Mouse (Mus musculus): ENCODE data around the gene Gm6993. TPM values are rescaled to one million over a fixed set of nuclear protein-coding genes. Genes with fewer than 3 reads are reported as not detected.

The Gm6993 gene
- total RNA-seq (2021): not detected
- long read RNA-seq, experiment 1: 0 reads
- long read RNA-seq, experiment 2: 0 reads

DNA sequence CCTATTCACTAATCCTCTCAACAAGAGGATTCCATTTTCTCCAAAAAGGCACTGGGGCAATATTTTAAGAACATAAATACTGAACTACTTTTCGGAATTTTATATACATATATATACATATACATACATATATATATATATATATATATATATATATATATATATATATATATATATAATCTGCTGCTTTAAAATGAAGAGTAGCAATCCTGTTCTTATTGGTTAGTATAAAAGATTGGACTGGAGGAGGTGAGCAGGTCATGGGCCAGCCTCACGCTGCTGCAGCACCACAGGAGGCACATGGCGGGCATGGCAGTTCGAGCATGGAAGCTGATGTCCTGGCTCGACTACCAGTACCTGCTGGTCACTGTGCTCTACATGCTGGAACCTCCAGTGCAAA is at the start of gene Gm6993:
Gene Gm6993 (plus strand): TSS at position 301 of the 400 bp plus-strand sequence.
- no peak for DNase-seq
- intact Hi-C loops (cut with DNase I): no loop called here

DNA sequence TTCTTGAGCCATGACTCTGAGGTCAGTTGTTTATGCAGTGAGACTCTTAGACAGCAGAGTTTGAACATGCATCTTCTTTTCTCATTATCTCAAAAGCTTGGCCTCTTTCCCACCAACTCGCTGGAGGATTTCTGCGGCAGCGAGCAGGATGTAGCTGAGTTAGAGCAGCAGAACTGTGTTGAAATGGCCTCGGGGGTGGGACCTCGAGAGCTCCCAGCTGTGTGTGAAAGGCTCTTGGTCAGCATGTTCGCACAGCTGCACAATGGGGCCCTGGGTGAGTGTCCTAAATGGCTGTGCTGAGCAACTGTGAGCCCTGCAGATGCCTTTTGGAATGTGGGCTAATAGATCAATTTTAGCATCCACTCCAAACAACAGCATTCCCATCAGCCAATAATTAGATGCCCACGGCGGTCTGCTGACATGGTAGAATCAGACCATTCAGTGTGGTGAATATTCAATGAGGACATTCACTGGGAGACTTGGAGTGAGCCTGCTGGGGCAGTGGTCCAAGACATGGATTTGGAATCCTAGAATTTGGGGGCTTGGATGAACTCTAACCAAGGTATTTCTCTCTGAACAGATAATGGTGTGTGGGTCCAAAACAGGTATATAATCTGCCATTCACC is 49.1 kb upstream of the Gm6993 start:
- intact Hi-C loops (cut with DNase I): no loop called here

DNA sequence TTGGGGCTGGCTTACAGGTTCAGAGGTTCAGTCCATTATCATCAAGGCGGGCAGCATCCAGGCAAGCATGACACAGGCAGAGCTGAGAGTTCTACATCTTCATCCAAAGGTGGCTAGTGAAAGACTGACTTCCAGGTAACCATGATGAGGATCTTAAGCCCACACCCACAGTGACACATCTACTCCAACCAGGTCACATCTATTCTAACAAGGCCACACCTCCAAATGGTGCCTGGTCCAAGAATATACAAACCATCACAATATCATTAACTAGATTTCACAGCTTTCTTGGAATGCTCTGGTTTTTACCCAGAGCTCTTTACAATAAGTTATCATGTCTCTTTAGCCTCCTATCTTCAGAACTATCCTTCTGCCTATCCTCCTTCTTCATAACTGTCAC is 38.1 kb upstream of the Gm6993 start:
- intact Hi-C loops (cut with DNase I): no loop called here
- DNase-seq: no peak

More for the DNA sequence above, 49.1 kb upstream of the Gm6993 start:
- DNase-seq: peak; percentile 58 to 81

DNA sequence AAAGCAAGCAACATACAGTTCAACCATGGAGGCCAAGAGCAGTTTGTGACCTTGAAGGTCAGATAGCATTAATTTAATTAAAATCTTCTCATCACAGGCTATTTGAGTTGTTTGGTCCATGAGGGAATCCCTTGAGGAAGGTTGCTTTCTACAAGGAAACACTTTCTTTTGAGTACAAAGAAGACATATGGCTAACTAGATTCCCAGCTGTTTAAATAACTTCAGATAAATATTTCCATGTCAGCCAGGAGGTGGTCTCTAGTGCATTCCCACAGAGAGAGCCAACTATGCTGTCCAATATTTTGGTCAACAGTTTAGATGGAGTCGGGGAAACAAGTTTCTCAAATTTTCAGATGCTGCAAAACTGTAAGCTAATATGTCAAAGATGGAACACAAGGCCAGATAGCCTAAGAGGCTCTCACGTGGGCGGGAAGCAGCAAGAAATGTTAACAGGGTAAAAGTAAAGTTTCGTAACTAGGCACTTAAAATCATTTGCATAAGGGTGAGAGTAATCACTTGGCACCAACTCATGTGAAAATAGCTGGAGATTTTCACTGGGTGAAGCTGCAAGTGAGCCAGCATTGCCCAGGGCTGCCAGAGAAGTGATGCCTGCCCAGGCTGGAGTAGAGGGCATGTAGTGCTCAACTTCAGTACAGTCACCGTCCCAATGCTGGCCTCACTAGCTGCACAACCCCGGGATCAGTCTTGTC is 36.7 kb upstream of the Gm6993 start:
- no peak for DNase-seq
- intact Hi-C loops (cut with DNase I): no loop called here

DNA sequence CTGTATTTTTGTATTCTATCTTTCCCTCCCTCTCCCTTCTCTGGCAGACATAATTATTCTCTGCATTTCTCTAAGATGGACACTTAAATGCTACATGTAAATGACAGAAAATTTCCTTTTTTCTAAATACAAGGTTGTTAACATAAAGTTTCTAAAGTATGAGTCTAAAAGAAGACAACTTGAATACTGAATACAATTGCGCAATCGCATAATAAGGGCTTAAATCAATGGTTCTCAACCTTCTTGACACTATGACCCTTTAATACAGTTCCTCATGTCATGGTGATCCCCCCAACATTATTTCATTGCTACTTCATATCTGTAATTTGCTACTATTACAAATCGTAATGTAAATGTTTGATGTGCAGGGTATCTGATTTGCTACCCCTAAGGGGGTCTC is 35.7 kb upstream of the Gm6993 start:
- no peak for DNase-seq
- intact Hi-C loops (cut with DNase I): no loop called here

DNA sequence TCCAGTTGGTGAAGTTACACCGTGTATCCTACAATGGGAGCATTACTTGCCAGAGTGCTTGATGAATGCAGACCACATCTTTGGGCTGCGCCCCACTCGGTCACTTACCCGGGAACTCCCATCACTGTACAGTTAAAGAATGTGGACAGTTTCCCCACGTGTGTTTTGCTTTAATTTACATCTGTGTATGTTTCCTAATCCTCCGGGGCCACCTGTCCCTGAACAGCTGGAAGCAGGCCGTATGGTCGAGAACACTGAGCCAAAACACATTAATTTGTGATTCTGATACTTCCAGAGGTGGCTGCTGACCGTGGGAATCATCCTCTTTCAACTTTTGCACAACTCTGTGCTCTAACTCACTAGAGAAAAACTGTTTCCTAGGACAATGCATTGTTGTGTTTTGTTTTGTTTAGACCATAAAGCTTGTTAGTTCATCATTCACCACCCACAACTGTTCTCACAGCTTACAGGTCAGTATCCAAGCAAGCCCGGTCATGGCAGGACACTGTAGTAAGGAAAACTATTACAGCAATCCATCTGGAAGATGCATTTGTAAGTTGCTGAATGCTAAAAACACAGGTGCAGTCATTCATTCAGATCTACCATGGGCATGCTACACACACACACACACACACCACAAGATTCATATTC is 34.5 kb upstream of the Gm6993 start:
- DNase-seq: no peak

DNA sequence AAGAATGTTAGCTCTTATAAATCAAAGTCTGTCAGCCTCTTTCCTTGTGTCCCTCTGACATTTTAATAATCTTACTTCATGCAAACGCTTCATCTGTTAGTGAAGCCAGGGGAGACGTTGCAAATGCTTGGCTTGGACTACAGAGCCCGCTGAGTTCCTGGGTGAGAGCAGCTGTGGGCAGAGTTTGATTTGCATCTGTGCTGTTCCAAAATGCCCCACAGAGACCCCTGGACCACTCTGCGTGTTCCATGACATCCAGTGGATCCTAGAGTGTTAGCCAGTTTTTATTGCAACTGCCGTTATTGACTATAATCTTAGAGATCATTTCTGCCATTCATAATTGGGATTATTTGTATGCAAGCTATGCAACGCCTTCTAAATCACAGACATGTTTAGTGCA is 31.8 kb upstream of the Gm6993 start:
- intact Hi-C loops (cut with DNase I): no loop called here
- DNase-seq: no peak

More for the DNA sequence above, 34.5 kb upstream of the Gm6993 start:
- intact Hi-C loops (cut with DNase I): no loop called here

DNA sequence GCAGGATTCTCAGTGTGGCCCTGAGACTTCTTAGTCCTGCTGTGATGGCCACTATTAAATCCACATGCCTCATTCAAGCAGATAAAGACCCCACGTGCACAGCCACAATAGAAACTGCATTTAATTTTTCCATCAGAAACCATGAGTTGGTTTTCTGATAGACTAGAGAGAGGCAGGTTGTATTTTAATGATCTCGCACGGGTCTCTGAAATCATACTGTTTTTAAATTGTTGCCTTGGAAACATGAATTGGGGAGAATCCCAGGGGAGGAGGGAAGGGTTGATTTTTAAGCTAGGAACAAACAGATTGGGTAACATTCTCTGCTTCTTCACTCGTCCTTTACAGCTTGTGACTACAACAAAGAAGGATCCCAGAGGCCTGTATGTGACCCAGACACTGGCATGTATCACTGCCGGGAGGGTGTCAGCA is 31.2 kb upstream of the Gm6993 start:
- DNase-seq: no peak
- intact Hi-C loops (cut with DNase I): no loop called here

DNA sequence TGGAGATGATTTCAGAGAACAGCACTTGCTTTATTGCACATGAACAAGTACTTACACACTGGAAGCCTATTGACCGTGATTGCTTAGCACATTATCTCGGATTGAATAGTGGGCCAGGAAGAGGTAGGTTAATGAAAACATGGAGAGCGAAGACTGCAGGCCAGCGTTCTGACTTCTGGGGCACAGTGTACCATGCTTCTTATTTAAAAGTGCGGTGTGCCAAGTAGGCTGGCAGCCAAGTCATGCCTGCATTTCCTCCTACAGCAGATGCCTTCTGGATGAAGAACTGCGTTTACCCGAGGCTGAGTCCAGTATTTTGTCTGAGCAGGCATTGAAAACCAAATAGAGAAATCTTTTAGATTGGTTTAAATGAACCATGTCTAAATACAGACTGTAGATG is 27.0 kb upstream of the Gm6993 start:
- intact Hi-C loops (cut with DNase I): no loop called here
- DNase-seq: no peak

DNA sequence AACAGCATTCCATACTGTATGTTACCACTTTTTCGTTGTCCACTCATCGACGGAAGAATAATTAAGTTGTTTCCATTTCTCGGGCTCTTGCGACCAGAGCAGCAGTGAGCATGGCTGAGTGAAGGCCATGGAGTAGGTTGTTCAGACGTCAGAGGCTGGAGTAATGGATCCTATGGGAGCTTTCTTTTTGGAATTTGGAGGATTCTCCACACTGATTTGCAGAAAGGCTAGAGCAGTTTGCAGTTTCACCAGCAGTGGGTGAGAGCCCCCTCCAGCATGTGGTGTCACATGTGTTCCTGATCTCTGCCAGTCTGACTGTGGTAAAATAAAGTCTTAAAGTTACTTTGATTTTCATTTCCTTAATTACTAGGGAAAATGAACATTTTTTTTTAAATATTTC is 25.6 kb upstream of the Gm6993 start:
- intact Hi-C loops (cut with DNase I): no loop called here
- no peak for DNase-seq

DNA sequence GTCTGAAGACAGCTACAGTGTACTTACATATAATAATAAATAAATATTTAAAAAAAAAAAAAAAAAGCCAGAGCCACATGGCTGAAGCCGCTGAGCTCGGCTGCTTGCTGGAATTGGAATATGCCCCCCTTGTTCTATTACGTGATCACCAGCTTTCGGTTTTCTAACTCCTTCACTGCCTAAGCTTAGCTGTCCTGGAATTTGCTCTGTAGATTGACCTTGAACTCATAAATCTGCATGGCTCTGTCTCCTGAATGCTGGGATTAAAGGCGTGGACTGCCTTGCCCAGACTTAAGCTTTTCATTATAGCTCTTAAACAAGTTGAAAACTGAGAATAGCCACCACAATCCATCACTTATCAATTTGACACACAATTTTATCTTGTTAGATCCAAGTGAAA is 23.3 kb upstream of the Gm6993 start:
- intact Hi-C loops (cut with DNase I): no loop called here
- no peak for DNase-seq

DNA sequence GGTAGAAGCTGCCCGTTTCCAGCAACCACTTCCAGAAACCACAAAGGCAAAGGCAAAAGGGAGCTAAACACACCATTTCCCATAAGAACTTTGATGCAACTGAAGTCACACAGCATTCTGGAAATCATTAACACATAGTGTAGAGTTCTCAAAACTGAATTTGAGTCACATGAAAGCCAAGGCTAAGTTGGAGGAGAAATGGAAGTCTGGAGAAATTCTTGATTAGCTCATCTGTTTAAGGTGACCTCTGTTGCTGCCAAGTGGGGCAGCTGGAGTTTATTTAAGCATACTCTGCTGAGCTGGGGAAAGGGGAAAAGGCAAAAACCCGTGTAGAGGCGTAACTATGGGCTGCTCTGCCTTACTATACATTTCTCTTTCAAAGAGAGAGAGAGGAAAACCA is 21.8 kb upstream of the Gm6993 start:
- intact Hi-C loops (cut with DNase I): no loop called here
- no peak for DNase-seq

DNA sequence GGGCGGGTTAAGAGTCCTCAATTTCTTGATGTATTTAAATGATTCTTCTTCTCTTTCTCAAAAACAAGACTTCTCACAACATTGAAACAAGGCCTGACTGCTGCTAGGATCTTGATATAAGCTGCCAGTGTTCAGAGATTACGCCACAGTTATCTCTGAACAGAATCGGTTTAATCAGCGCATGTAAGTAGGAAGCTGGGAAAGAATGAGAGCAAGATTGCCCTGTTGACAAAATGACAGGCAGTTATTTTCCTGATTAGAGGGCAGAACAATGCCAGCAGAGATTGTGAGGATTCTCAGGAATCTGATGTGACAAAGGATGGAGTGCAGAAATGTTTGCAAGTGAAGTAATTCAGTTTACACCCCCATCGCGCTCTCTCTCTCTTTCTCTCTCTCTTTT is 19.0 kb upstream of the Gm6993 start:
- no peak for DNase-seq
- intact Hi-C loops (cut with DNase I): no loop called here

DNA sequence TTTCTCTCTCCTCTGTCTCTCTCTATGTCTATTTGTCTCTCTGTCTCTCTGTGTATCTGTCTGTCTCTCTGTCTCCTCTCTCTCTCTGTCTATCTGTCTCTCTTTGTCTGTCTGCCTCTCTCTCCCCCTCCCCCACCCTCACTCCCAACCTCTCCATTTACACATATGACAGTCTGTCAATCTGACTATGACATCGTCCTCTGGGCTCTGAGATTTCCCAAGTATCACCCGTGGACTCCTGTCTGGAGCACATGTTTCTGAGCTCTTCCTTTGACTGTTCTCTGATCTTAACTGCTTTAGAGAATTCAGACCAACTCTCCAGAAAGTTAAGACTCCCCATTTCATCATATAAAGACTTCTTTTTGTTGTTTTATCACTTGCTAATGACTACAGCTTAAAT is 18.3 kb upstream of the Gm6993 start:
- intact Hi-C loops (cut with DNase I): no loop called here
- no peak for DNase-seq

DNA sequence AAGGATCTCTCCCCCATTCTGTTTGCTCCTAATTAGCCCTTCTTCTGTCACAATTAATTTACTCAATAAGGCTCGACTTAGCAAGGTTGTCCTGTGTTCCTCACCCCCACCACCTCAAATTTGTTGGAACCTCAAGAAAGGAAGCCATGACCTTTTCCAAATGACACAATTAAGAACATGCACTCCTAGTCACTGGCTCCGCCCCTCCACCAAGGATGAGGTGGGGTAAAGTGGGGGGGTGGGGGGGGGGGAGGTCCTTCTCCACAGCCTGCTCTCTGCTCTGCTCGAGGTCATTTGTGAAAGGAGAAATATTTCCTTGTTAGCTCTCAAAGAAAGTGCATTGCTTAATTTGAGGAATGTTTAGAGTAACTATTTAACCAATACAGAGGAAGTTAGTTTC is 17.8 kb upstream of the Gm6993 start:
- no peak for DNase-seq
- intact Hi-C loops (cut with DNase I): no loop called here

DNA sequence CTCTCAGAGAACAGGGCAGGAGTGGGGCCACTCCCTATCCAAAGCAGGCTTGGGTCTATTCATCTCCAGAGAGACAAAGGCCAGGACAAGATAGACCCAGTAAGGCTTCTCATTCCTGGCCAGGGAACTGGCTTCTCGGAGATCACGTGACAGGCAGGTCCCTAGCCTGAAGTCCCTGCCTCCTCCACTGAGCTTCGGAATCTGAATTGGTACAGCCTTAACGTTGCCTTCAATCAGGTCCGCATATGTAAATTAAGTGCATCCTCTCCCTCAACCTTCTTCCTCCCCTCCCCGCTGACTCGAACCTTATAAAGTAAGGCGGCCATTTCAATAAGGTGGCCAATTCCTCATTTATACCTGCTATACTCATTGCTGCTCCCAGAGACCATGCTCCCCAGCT is 15.1 kb upstream of the Gm6993 start:
- no peak for DNase-seq
- intact Hi-C loops (cut with DNase I): no loop called here

DNA sequence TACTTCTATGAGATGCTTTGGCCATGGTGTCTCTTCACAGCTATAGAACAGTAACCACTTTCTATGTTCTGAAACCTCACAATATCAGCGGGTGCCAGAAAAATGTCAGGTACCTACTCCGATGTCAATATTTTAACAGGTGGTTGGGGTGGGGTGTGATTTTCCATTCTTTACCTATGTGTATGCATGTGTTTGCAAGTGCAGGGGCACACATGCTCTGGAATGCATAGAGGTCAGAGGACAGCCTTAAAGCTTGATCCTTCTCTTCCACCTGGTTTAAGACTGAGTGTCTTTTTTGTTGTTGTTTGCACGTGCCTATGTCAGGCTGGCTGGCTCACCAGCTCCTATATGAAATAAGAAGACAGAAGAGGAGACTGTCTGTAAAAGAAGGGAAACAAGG is 13.4 kb upstream of the Gm6993 start:
- intact Hi-C loops (cut with DNase I): no loop called here
- DNase-seq: no peak

DNA sequence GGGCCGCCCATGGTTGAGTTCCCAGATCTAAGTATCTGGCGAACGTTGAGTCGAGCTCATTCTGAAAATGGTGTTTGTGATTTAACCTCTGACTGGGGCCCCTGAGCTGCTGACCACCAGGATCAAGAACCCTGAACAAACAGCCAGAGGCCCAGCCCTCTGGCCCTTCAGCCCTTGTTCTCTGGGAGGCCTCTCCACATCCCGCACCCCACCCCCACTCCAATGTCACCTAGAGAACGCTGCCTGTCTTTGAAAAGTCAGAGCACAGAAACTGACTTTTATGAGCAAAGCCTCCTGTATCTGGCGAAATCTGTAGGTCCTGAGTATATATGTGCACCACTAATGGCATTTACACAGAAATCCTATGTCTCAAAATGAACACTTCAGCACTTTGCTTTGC is 11.7 kb upstream of the Gm6993 start:
- DNase-seq: no peak

DNA sequence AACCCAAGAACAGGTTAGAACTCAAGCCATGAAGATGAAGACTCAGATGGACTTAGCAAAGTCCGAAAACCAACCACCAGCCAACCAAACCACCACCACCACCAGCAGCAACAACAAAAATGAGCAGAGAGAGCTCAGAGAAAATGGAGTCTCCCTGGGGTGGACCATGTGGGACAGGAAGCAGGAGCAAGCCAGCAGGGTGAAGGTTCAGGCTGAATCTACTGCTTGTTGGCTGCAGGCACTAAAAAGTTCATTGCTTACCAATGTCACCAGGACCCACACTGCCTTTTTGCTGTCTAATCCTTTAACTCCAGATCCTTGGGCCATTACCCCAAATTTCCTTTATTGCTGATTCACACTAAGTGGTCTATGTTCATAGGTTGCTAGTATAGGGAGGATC is 7.9 kb upstream of the Gm6993 start:
- intact Hi-C loops (cut with DNase I): no loop called here
- no peak for DNase-seq

More for the DNA sequence above, 11.7 kb upstream of the Gm6993 start:
- intact Hi-C loops (cut with DNase I): no loop called here

DNA sequence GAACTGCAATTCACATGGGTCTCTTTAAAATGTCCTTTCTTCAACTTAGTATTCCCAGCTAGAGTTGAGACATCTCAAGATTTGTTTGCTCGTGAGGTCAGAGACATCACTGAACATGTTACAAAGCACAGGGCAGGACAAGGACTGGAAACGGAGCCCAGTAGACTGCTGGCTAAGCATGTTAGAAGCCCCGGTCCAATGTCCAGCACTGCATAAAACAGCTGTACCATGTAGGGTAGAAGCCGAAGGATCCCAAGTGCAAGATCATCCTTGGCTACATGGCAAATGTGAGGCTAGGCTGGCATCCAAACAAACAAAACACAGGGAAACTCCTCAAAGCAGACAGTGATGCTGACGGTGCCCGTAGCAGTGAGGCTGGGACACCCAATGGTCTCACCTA is 5.6 kb upstream of the Gm6993 start:
- no peak for DNase-seq
- intact Hi-C loops (cut with DNase I): no loop called here

DNA sequence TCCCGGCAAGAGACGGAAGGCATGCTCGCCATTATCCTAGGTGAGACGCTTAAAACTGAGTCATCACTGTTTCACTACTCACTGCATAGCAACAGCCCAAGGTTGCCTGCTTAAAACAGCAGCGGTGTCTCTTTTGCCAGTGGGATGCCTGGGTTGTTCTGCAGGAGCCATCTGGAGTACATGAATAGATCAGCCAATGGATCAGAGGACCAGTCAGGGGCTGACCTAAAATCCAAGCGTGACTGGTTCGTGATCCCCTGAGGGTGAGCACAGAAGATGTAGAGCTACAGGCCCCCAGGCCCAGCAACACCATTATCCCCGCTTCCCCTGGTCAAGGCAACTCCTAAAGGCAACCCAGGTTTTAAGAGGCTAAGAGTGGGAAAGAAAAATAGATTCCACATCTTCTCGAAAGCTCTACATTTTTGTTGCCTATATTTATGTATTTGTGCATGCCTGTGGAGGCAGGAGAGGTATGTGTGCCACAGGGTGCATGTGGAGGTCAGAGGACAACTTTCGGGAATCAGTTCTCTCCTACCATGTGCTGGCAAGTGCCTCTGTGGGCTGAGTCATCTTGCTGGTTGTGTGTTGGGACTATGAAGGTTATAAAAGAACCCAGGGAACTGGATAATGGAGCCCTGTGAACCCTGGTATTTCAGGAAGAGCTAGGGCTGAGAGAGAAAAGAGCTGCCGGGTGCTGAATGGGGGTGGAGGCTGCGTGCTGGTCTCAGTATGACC is 3.5 kb upstream of the Gm6993 start:
- DNase-seq: no peak
- intact Hi-C loops (cut with DNase I): no loop called here
